ENCODE assay signal across 14 mouse cellular contexts in genomic region chr11:113546217-113546877, GRCm38 (mm10).
DNase-seq lines count a peak whose midpoint lies in the region; ATAC-seq and TF ChIP-seq lines count a peak whose summit lies in the region.
"Had no signal": no experiment of that assay in that cellular context is flagged by ENCODE, and none has a peak within 500 bp of the region (broad histone marks: within the 10 kb centered on the region; RNA-seq: fewer than 3 reads in every experiment).

No protein-coding gene starts in this region.

- peak; percentile 7 to 16 for DNase-seq in spleen, postnatal 36 days (ENCODE audit: low spot score in 2 of 2)
- no peak for DNase-seq in spleen, postnatal 10 days (ENCODE audit: low spot score in 2 of 2)
- DNase-seq in naive thymus-derived CD4-positive, alpha-beta T cell, adult 2 months (ENCODE audit: low read depth) = peak; percentile 10
- DNase-seq in stomach, postnatal 0 days (ENCODE audit: low spot score) = no peak
- no peak for DNase-seq in heart, adult 11 months
- DNase-seq: adrenal gland, postnatal 10 days; cerebellum, postnatal 36 days; left cerebral cortex, postnatal 4 days; right cerebral cortex, postnatal 4 days had no signal

- peak overlapping the region; percentile 1 for H3K4me2 ChIP-seq in kidney, embryonic 15.5 days
- H3K4me2 ChIP-seq in stomach, postnatal 0 days (replicated peaks; ENCODE audit: low read depth) = no peak overlapping the region

- TF ChIP-seq POLR2A in embryonic fibroblast, embryonic 13.5 days (IDR thresholded peaks at IDR 0.05; ENCODE audit: low read depth, low read length) = no peak

- H3K9me3 ChIP-seq in kidney, embryonic 15.5 days (replicated peaks) = no peaks in the 10 kb centered on the region
- no peaks in the 10 kb centered on the region for H3K9me3 ChIP-seq in stomach, postnatal 0 days (ENCODE audit: control insufficient read depth, low read length)

- no peaks in the 10 kb centered on the region for H3K4me1 ChIP-seq in embryonic fibroblast, embryonic 13.5 days (ENCODE audit: control insufficient read depth, insufficient read depth, low read length)
- H3K4me1 ChIP-seq in kidney, embryonic 15.5 days = peaks cover 11% of the 10 kb centered on the region
- H3K4me1 ChIP-seq in stomach, postnatal 0 days (replicated peaks; ENCODE audit: control insufficient read depth, insufficient read depth) = no peaks in the 10 kb centered on the region

- no peak overlapping the region for H3K4me3 ChIP-seq in embryonic fibroblast, embryonic 13.5 days (ENCODE audit: insufficient read depth, low read length)
- H3K4me3 ChIP-seq in kidney, embryonic 15.5 days (replicated peaks) = no peak overlapping the region
- H3K4me3 ChIP-seq in stomach, postnatal 0 days (ENCODE audit: low read depth, low read length) = no peak overlapping the region

- peak; percentile 41; the same call in 1 of the 2 replicates for TF ChIP-seq CTCF in embryonic fibroblast, embryonic 13.5 days (IDR thresholded peaks at IDR 0.05; ENCODE audit: borderline replicate concordance, insufficient read depth, low read length)
- TF ChIP-seq CTCF in stomach, postnatal 0 days (IDR thresholded peaks at IDR 0.05; ENCODE audit: low read depth) = no peak

- peak; percentile 83; the same call in 1 of the 2 replicates for ATAC-seq in kidney, embryonic 15.5 days (replicated peaks; ENCODE audit: low FRiP score)
- no peak for ATAC-seq in megakaryocyte, adult 5-6 weeks (ENCODE audit: poor library complexity, severe bottlenecking)
- no peak; the same call in 1 of the 2 replicates for ATAC-seq in stomach, postnatal 0 days (ENCODE audit: low FRiP score, low TSS enrichment)

- H3K27me3 ChIP-seq in kidney, embryonic 15.5 days = no peaks in the 10 kb centered on the region
- H3K27me3 ChIP-seq in stomach, postnatal 0 days (ENCODE audit: control insufficient read depth, insufficient read depth, low read length) = no peaks in the 10 kb centered on the region

- no peak for TF ChIP-seq EP300 in stomach, postnatal 0 days (optimal IDR thresholded peaks at IDR 0.05)

- no peak overlapping the region for H3K9ac ChIP-seq in kidney, embryonic 15.5 days
- H3K9ac ChIP-seq in stomach, postnatal 0 days (ENCODE audit: low read length) = no peak overlapping the region
- H3K9ac ChIP-seq: liver, embryonic 14.5 days had no signal

- 53% methylated on average over 11 of the region's 11 CpGs for WGBS in kidney, embryonic 15.5 days
- WGBS in stomach, postnatal 0 days = 65% methylated on average over 11 of the region's 11 CpGs

- H3K27ac ChIP-seq in embryonic fibroblast, embryonic 13.5 days (ENCODE audit: insufficient read depth, low read length) = no peak overlapping the region
- peak overlapping the region; percentile 46 for H3K27ac ChIP-seq in kidney, embryonic 15.5 days
- H3K27ac ChIP-seq in stomach, postnatal 0 days (replicated peaks) = no peak overlapping the region
- H3K27ac ChIP-seq: liver, embryonic 14.5 days; macrophage had no signal

- H3K36me3 ChIP-seq in kidney, embryonic 15.5 days = no peaks in the 10 kb centered on the region
- no peaks in the 10 kb centered on the region for H3K36me3 ChIP-seq in stomach, postnatal 0 days (ENCODE audit: control insufficient read depth, insufficient read depth, low read length)

Comparison
In these comparisons a context has a peak if more than half of its experiments do, and no peak if none do; other contexts are left out.
1. DNase-seq: peak in spleen, postnatal 36 days (2 of 2) and naive thymus-derived CD4-positive, alpha-beta T cell, adult 2 months (single experiment); none in spleen, postnatal 10 days (0 of 2), stomach, postnatal 0 days (single experiment) and heart, adult 11 months (single experiment).